In genomic region chr14:60638159-60638558, GRCm38 (mm10) we compare ENCODE assay signal across 9 mouse cellular contexts. TPM values are rescaled to one million over a fixed set of nuclear protein-coding genes. Genes with fewer than 3 reads are reported as not detected.
DNase-seq lines count a peak whose midpoint lies in the region; ATAC-seq and TF ChIP-seq lines count a peak whose summit lies in the region.
"Had no signal": no experiment of that assay in that cellular context is flagged by ENCODE, and none has a peak within 500 bp of the region (broad histone marks: within the 10 kb centered on the region; RNA-seq: fewer than 3 reads in every experiment).

No protein-coding gene starts in this region.

- peaks cover 42% of the 10 kb centered on the region for H3K4me1 ChIP-seq in kidney, adult 2 months (ENCODE audit: control insufficient read depth, insufficient read depth, low read length)

- DNase-seq in embryo, embryonic 10 days (ENCODE audit: low spot score) = peak; percentile 71
- DNase-seq in embryo, embryonic 9.5 days (ENCODE audit: extremely low spot score) = no peak
- DNase-seq in fat pad, adult 2 months (ENCODE audit: extremely low read depth, low read depth, low spot score) = peak; percentile 33
- DNase-seq in kidney, adult 2 months = peak; percentile 86
- peak; percentile 60 for DNase-seq in lung, postnatal 14 days
- DNase-seq in urinary bladder, postnatal 4 days (ENCODE audit: low spot score in 2 of 2) = no peak
- no peak for DNase-seq in layer of hippocampus, postnatal 36 days

- no peaks in the 10 kb centered on the region for H3K27me3 ChIP-seq in kidney, adult 2 months (replicated peaks; ENCODE audit: control insufficient read depth, insufficient read depth, low read length)

- H3K4me3 ChIP-seq in kidney, adult 2 months (ENCODE audit: insufficient read depth, low read depth, low read length) = no peak overlapping the region
- H3K4me3 ChIP-seq: embryonic facial prominence, embryonic 13.5 days had no signal

- H3K36me3 ChIP-seq in kidney, adult 2 months (ENCODE audit: control insufficient read depth, insufficient read depth, low read length) = no peaks in the 10 kb centered on the region
- H3K36me3 ChIP-seq: embryonic facial prominence, embryonic 13.5 days had no signal

- ATAC-seq in cerebellum, adult (ENCODE audit: insufficient number of reproducible peaks, low FRiP score, low TSS enrichment) = no peak

- TF ChIP-seq CTCF in kidney, adult 2 months (conservative IDR thresholded peaks at IDR 0.05; ENCODE audit: insufficient read depth, insufficient read length, low read depth, low read length) = no peak

- TF ChIP-seq POLR2A in kidney, adult 2 months (IDR thresholded peaks at IDR 0.05; ENCODE audit: low read depth, low read length) = no peak

- WGBS in kidney, adult 2 months = 34% methylated on average over 8 of the region's 8 CpGs

- H3K27ac ChIP-seq in kidney, adult 2 months (ENCODE audit: insufficient read depth, low read depth, low read length) = no peak overlapping the region
- H3K27ac ChIP-seq: embryonic facial prominence, embryonic 13.5 days had no signal

RNA-seq across cellular contexts. Expression of gene Spata13, which starts 4.4 kb away (rescaled TPM):
- 24.1 and 27.7 TPM in 2 replicates for polyA plus RNA-seq in kidney, adult 2 months (2012; rRNA removed)
- total RNA-seq in layer of hippocampus, postnatal 36 days (2021) = 10 to 100 TPM; 25.6 to 31.8 TPM

Comparison
In these comparisons a context has a peak if more than half of its experiments do, and no peak if none do; other contexts are left out.
1. DNase-seq: peak in embryo, embryonic 10 days (single experiment), fat pad, adult 2 months (single experiment), kidney, adult 2 months (single experiment) and lung, postnatal 14 days (single experiment); none in embryo, embryonic 9.5 days (single experiment), urinary bladder, postnatal 4 days (0 of 2) and layer of hippocampus, postnatal 36 days (0 of 2).